Mouse (Mus musculus): ENCODE data around the gene Cpeb2. TPM values are rescaled to one million over a fixed set of nuclear protein-coding genes. Genes with fewer than 3 reads are reported as not detected.

Gene Cpeb2
- polyA plus RNA-seq, 1 experiment = 3.4 TPM

- Histone ChIP-seq H3K27me3 (ENCODE audit: control insufficient read depth, insufficient read depth, insufficient read length) (no peaks in the 10 kb centered on the region), H3K4me2 (ENCODE audit: low read depth) (peak overlapping the region; percentile 28), H3K4me3 (no peak overlapping the region), H3K79me2 (ENCODE audit: control insufficient read depth, insufficient read depth) (no peaks in the 10 kb centered on the region), H3K36me3 (ENCODE audit: control insufficient read depth, insufficient read depth) (peaks cover 10% of the 10 kb centered on the region), H3ac (ENCODE audit: control insufficient read depth, insufficient read length) (no peak overlapping the region)
- TF ChIP-seq POLR2AphosphoS2 (IDR thresholded peaks at IDR 0.05; ENCODE audit: insufficient read length, low read depth) = no peak
- 0 out of 2 replicates have a peak, but pooled peaks have one; percentile 13 for TF ChIP-seq CEBPB (IDR thresholded peaks at IDR 0.05; ENCODE audit: insufficient read depth, poor library complexity, severe bottlenecking)
- TF ChIP-seq TCF3 (IDR thresholded peaks at IDR 0.05; ENCODE audit: insufficient read length, low read depth) = no peak
- no peak for TF ChIP-seq REST (IDR thresholded peaks at IDR 0.05; ENCODE audit: insufficient read depth, insufficient read length)
Measured at GRCm38 (mm10) chr5:43248001-43248430, 15.0 kb downstream of the Cpeb2 start.

GRCm38 (mm10) chr5:43257490-43257889 lies 24.5 kb downstream of the Cpeb2 start:
- H3K27me3 ChIP-seq (ENCODE audit: control insufficient read depth, insufficient read depth, insufficient read length) = no peaks in the 10 kb centered on the region
- no peaks in the 10 kb centered on the region for H3K36me3 ChIP-seq (ENCODE audit: control insufficient read depth, insufficient read depth)
- H3K79me2 ChIP-seq (ENCODE audit: control insufficient read depth, insufficient read depth) = no peaks in the 10 kb centered on the region
- no peak overlapping the region for H3K4me2 ChIP-seq (ENCODE audit: low read depth)
- no peak for TF ChIP-seq E2F4 (IDR thresholded peaks at IDR 0.05; ENCODE audit: insufficient read depth)
- no peak for TF ChIP-seq SRF (IDR thresholded peaks at IDR 0.05; ENCODE audit: control insufficient read depth, insufficient read length, low read depth)
- TF ChIP-seq MAX (IDR thresholded peaks at IDR 0.05; ENCODE audit: low read depth) = no peak
- TF ChIP-seq TCF3 (IDR thresholded peaks at IDR 0.05; ENCODE audit: insufficient read length, low read depth) = no peak
- no peak for TF ChIP-seq TCF12 (IDR thresholded peaks at IDR 0.05; ENCODE audit: insufficient read depth, poor library complexity, severe bottlenecking)
- no peak for TF ChIP-seq POLR2AphosphoS2 (IDR thresholded peaks at IDR 0.05; ENCODE audit: insufficient read length, low read depth)
- no peak overlapping the region for H3K4me3 ChIP-seq
- H3ac ChIP-seq (ENCODE audit: control insufficient read depth, insufficient read length) = no peak overlapping the region

- TF ChIP-seq SRF (IDR thresholded peaks at IDR 0.05; ENCODE audit: control insufficient read depth, insufficient read length, low read depth) (no peak), REST (IDR thresholded peaks at IDR 0.05; ENCODE audit: insufficient read depth, insufficient read length) (no peak), MYOG (IDR thresholded peaks at IDR 0.05; ENCODE audit: control insufficient read depth in 1 of 3, insufficient read depth in 1 of 3, insufficient read length in 2 of 3, low read depth in 2 of 3) (no peak), CEBPB (IDR thresholded peaks at IDR 0.05; ENCODE audit: insufficient read depth, poor library complexity, severe bottlenecking) (no peak), TCF12 (IDR thresholded peaks at IDR 0.05; ENCODE audit: insufficient read depth, poor library complexity, severe bottlenecking) (no peak), USF1 (IDR thresholded peaks at IDR 0.05; ENCODE audit: low read depth) (no peak), MAX (IDR thresholded peaks at IDR 0.05; ENCODE audit: low read depth) (no peak), POLR2AphosphoS2 (IDR thresholded peaks at IDR 0.05; ENCODE audit: insufficient read length, low read depth) (no peak), MYOD1 (IDR thresholded peaks at IDR 0.05; ENCODE audit: control insufficient read depth in 1 of 3, insufficient read length in 2 of 3, low read depth in 2 of 3) (no peak), POLR2A (IDR thresholded peaks at IDR 0.05; ENCODE audit: insufficient read length, low read depth) (no peak), E2F4 (IDR thresholded peaks at IDR 0.05; ENCODE audit: insufficient read depth) (no peak), TCF3 (IDR thresholded peaks at IDR 0.05; ENCODE audit: insufficient read length, low read depth) (no peak)
- Histone ChIP-seq H3K4me2 (ENCODE audit: low read depth) (no peak overlapping the region), H3K36me3 (ENCODE audit: control insufficient read depth, insufficient read depth) (no peaks in the 10 kb centered on the region)
Measured at GRCm38 (mm10) chr5:43258472-43259142, 25.6 kb downstream of the Cpeb2 start.

GRCm38 (mm10) chr5:43261814-43262213 lies 28.8 kb downstream of the Cpeb2 start:
- Histone ChIP-seq H3K36me3 (ENCODE audit: control insufficient read depth, insufficient read depth) (no peaks in the 10 kb centered on the region), H3K79me2 (ENCODE audit: control insufficient read depth, insufficient read depth) (no peaks in the 10 kb centered on the region), H3K4me3 (no peak overlapping the region), H3ac (ENCODE audit: control insufficient read depth, insufficient read length) (no peak overlapping the region), H3K4me2 (ENCODE audit: low read depth) (peak overlapping the region; percentile 2), H3K27me3 (ENCODE audit: control insufficient read depth, insufficient read depth, insufficient read length) (no peaks in the 10 kb centered on the region)
- TF ChIP-seq POLR2AphosphoS2 (IDR thresholded peaks at IDR 0.05; ENCODE audit: insufficient read length, low read depth) (no peak), MYOG (IDR thresholded peaks at IDR 0.05; ENCODE audit: control insufficient read depth in 1 of 3, insufficient read depth in 1 of 3, insufficient read length in 2 of 3, low read depth in 2 of 3) (no peak), MAX (IDR thresholded peaks at IDR 0.05; ENCODE audit: low read depth) (no peak), TCF12 (IDR thresholded peaks at IDR 0.05; ENCODE audit: insufficient read depth, poor library complexity, severe bottlenecking) (no peak), POLR2A (IDR thresholded peaks at IDR 0.05; ENCODE audit: insufficient read length, low read depth) (no peak), E2F4 (IDR thresholded peaks at IDR 0.05; ENCODE audit: insufficient read depth) (no peak), TCF3 (IDR thresholded peaks at IDR 0.05; ENCODE audit: insufficient read length, low read depth) (no peak), USF1 (IDR thresholded peaks at IDR 0.05; ENCODE audit: low read depth) (no peak), REST (IDR thresholded peaks at IDR 0.05; ENCODE audit: insufficient read depth, insufficient read length) (no peak), CEBPB (IDR thresholded peaks at IDR 0.05; ENCODE audit: insufficient read depth, poor library complexity, severe bottlenecking) (no peak), MYOD1 (IDR thresholded peaks at IDR 0.05; ENCODE audit: control insufficient read depth in 1 of 3, insufficient read length in 2 of 3, low read depth in 2 of 3) (no peak), SRF (IDR thresholded peaks at IDR 0.05; ENCODE audit: control insufficient read depth, insufficient read length, low read depth) (no peak)

More at GRCm38 (mm10) chr5:43258472-43259142, 25.6 kb downstream of the Cpeb2 start:
- Histone ChIP-seq H3K4me3 (no peak overlapping the region), H3ac (ENCODE audit: control insufficient read depth, insufficient read length) (no peak overlapping the region), H3K79me2 (ENCODE audit: control insufficient read depth, insufficient read depth) (no peaks in the 10 kb centered on the region), H3K27me3 (ENCODE audit: control insufficient read depth, insufficient read depth, insufficient read length) (no peaks in the 10 kb centered on the region)

- no peak overlapping the region for H3ac ChIP-seq (ENCODE audit: control insufficient read depth, insufficient read length)
- H3K36me3 ChIP-seq (ENCODE audit: control insufficient read depth, insufficient read depth) = no peaks in the 10 kb centered on the region
- no peak overlapping the region for H3K4me3 ChIP-seq
- H3K27me3 ChIP-seq (ENCODE audit: control insufficient read depth, insufficient read depth, insufficient read length) = no peaks in the 10 kb centered on the region
- no peaks in the 10 kb centered on the region for H3K79me2 ChIP-seq (ENCODE audit: control insufficient read depth, insufficient read depth)
- no peak for TF ChIP-seq TCF12 (IDR thresholded peaks at IDR 0.05; ENCODE audit: insufficient read depth, poor library complexity, severe bottlenecking)
- TF ChIP-seq POLR2A (IDR thresholded peaks at IDR 0.05; ENCODE audit: insufficient read length, low read depth) = no peak
- TF ChIP-seq MYOD1 (IDR thresholded peaks at IDR 0.05; ENCODE audit: control insufficient read depth in 1 of 3, insufficient read length in 2 of 3, low read depth in 2 of 3) = no peak
- TF ChIP-seq REST (IDR thresholded peaks at IDR 0.05; ENCODE audit: insufficient read depth, insufficient read length) = no peak
- TF ChIP-seq MAX (IDR thresholded peaks at IDR 0.05; ENCODE audit: low read depth) = no peak
- TF ChIP-seq E2F4 (IDR thresholded peaks at IDR 0.05; ENCODE audit: insufficient read depth) = no peak
- no peak for TF ChIP-seq SRF (IDR thresholded peaks at IDR 0.05; ENCODE audit: control insufficient read depth, insufficient read length, low read depth)
- no peak overlapping the region for H3K4me2 ChIP-seq (ENCODE audit: low read depth)
Measured at GRCm38 (mm10) chr5:43263951-43264350, 31.0 kb downstream of the Cpeb2 start.

All from myocyte (in vitro differentiated cells).